Mouse (Mus musculus) layer of hippocampus, postnatal 10 days (tissue): ENCODE measurements around the gene Crhr2. TPM values are rescaled to one million over a fixed set of nuclear protein-coding genes. Genes with fewer than 3 reads are reported as not detected.

Experiments used
- DNase-seq, 2 experiments: peaks; one replicate each; pipeline ENCODE4 v3.0.0; 2021; ENCODE audit warnings: low spot score in 2 of 2
- total RNA-seq, 2 experiments: library from RNA; stranded (reverse); gene quantifications; 2 replicates each; pipeline ENCODE4 v1.2.3; 2021

The Crhr2 gene
- total RNA-seq, 2 experiments from 2014 or later, result 2.3 to 3.2 TPM

DNA sequence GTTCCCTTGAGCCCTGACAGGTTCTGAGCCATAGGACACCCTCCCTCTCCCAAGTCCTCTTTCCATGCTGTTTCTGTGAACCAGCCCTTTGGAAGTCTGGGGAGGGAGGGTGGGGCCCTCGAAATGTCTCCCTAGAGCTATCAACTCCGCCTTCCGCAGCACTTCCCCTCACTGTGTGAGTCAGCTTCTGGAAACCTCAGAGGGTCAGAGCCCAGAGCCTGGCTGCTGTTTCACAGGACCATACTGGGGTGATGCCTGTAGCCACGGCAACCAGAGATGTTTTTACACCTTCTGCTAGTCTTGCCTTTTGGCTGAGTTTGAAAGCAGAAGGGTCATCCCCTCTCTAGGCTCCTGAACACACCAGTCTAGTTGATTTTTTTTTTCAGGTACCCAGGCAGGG is 9.8 kb downstream of the Crhr2 start:
- no peak for DNase-seq

DNA sequence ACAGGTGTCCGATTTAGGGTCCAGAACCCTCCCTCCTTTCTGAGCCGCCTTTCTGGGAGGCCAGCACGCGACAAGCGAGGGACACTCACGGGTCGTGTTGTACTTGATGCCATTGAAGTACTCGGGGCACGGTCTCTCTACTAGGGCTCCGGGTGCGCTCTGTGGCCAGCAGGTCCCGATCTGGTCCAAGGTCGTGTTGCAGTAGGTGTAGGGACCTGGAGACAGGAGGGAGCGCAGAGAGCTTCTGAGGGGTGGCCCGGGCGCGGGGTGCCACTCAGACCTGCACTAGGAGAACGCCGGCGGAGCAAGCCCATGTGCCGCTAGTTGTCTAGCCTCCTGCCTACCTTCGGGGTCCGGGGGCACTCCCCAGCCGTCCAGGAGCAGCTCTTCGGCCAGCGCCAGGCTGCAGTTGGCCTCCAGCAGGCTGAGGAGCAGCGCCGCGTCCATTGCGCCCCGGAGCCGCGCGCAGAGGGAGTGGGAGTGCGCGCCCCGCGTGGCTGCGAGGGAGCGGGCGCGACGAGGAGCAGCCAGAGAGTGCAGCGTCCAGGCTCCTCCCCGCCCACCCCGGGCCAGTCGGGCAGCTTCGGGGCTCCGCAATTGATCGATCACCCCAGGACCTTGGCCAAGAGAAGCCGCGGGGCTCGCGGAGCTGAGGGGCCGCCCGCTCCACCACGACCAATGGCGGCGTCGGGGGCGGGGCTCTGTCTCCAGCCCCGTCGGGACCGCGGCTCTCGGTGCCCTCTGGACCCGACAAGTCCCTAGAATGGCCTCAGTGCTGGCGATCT is 15.3 kb downstream of the Crhr2 start:
- peak; percentile 23 to 34 for DNase-seq

DNA sequence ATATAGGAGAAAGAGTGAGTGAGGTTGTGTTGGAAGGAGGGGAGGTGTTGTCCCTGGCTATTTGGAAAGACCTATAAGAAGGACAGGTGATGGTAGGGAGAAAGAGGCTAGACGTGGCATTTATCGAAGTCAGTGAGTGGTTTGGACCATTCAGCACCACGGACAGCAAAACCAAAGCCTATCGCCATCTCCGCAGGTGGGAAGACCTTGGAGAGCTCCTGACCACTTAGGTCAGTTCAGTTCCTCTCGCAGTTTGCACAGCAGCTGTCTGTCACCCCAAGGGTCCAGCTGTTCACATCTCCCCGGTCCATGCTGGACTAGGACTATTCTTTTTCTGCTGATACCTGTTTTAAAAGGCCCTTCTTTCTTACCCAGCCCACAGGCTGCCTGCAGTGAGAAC is 24.5 kb downstream of the Crhr2 start:
- DNase-seq, result no peak

DNA sequence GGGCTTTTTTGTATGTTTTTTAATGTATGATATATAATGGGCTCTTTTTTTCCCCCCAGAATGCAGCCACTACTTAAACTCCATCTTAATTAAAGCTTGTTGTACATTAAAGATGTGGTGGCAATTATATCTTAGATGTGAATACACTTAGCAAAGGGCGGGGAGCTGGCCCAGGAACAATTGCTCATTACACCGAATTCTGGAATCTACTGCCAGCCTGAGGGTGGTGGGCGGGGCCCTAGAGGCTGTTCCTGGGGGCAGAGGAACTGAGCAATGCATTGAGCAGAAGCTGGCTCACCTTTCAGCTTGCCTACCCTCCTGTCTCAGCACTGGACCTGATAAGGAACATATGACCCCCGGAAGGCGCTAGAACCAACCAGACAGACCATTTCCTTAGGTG is 34.2 kb downstream of the Crhr2 start:
- DNase-seq, result no peak

DNA sequence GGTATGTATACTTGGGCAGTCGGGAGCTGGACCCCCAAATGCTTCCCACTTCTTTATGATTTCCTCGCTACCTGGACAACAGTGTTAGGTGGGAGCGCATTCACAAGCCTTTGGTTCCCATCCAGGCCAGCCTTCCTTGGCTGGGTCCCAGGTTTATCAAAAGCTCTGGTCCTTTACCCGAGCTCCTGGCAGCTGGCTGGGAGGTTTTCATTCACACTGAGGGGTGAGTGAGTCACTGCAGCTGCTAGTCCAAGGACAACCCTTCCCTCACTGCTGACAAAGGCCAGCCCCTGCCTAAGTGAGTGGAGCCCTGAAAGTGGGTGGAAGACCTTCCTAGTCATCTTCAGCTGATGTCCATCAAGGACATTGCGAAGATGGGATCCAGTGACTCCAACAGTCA is 34.8 kb downstream of the Crhr2 start:
- peak in 1 of 2 experiments; percentile 33 for DNase-seq

DNA sequence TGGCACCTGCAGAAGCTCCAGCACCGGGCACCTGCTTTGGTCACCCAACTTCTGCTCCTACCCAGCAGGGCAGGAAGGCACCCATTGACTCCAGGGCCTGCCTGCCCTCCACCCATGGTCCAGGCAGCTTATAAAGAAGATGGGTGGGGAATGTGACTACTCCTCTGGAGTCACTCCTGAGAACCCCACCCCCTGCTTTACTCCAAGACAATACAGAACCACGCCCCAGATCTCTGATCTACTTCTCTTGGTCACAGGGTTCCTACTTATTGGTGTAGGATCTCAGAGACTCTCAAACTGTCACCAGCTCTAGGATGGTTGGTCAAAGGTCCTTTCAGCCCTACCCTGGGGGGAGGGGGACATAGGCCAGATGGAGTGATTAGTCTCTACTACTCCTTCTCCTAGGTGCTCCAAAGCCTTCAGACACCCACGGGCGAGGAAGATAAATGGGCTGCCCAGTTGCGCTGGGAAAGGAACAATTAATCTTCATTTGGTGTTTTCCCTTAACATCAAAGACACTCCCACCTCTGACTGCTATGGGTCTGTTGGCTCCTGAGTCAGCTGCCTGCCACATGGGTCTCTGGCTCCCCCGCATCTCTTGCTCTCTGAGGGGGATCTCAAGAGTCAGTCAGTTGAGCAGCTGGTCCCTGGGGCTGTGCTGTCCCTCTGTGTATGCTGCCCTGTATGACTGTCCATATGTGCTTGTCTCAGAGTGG is 39.2 kb downstream of the Crhr2 start:
- DNase-seq, result no peak

DNA sequence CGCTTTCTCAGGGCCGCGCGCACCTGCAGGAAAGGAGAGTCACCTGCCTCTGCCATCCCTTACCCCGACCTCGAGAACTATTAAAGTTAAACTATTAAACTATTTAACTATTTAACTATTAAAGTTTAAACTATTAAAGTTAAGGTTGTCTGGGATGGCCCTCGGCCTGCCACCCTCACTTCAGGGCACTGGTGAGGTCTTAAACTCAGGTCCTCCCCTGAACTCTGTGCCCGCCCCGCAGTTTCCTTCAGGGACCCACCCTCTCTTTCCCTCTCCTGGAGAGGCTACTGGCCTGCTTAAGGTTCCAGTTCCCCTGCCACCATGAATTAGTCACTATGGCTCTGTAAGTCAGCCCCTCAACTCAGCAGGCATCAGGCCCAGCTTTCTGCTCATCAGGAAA is 41.4 kb downstream of the Crhr2 start:
- no peak for DNase-seq

DNA sequence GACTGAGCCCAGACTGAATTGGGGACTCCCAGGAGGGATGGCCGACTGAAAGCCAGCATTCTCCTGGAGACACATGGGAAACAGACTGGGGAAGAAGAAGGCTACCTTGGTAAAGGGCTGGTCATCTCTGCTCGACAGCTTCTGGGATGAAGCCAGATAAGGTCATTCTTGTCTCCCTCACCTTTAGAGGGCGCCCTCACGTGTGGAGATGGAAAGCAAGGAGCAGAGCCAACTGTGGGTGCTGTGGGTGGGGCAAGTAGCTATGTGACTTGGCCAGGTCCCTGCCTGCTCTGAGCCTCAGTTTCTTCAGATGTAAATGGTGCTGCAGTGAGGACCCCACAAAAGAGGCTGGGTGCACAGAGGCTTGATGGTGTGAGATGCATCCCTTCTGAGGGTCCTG is 42.2 kb downstream of the Crhr2 start:
- DNase-seq, result no peak

DNA sequence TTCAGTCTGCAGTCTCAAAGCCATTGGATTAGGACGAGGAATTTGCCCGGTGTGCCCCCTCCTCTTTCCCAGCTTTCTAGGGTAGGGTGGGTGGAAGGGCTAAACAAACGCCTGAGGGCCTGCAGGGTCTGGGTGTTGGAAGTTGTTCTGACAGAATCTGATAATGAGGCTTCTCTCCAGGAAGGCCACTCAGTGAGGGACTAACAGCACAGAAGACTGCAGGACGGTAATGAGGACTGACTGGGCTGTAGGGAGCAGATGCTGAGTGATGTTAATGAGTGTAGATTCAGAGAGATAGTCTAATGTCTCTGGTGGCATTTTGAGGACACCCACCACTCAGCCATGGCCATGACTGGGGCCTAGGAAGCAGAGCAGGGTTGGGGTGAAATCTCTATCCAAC is 45.5 kb downstream of the Crhr2 start:
- no peak for DNase-seq

DNA sequence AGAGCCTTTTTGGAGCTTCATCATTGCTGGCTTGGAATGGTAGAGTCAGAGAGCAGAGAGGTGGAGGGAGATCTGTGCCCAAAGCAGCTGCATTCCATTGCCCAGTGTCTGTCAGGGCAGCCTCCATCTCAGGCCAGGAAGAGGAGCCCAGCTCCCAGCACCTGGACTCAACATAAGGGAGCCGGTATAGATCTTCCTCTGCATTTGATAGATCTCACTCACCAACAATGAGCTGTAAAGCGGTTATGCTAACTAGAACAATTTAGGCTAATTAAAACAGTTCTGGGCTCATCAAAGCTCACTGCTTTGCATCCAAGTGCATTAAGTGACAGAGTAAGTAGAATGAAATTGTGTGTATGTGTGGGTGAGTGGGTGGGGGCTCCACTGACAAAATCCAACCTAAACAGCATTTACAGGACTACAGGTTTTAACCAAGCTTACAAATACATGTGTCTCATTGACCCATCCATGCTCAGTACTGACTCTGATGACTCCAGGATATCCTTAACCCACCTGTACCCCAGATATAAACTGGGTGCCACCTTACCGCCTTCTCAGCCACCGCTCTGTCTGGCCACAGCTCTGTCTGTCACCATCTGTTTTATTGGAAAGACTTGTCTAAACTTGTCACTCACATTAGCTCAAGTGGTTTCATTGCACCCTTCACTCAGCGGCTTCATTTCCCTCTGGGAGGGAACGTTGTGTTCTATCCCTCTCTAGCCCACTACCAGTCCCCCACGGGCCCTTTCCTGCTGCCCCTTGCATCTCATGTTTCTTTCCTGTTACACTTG is 50.4 kb downstream of the Crhr2 start:
- no peak for DNase-seq

DNA sequence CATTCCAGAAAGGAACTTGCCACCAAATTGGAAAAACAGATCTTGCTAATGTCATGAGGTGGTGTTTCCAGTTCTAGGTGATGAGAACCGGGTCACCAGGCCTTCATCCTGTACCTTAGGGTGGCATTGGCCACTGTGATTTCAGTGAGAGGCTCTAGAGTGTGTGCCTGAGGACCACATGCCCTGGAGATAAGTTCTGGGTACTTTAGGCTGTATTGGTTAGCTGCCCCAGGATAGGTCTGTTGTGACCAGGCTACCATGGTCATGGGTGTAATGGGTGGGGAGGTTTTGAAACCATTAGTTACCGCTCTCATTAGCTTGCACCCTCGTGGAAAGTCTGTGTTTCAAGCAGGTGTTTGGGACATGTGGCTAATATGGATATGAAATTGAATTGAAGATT is 51.4 kb downstream of the Crhr2 start:
- DNase-seq, result no peak

DNA sequence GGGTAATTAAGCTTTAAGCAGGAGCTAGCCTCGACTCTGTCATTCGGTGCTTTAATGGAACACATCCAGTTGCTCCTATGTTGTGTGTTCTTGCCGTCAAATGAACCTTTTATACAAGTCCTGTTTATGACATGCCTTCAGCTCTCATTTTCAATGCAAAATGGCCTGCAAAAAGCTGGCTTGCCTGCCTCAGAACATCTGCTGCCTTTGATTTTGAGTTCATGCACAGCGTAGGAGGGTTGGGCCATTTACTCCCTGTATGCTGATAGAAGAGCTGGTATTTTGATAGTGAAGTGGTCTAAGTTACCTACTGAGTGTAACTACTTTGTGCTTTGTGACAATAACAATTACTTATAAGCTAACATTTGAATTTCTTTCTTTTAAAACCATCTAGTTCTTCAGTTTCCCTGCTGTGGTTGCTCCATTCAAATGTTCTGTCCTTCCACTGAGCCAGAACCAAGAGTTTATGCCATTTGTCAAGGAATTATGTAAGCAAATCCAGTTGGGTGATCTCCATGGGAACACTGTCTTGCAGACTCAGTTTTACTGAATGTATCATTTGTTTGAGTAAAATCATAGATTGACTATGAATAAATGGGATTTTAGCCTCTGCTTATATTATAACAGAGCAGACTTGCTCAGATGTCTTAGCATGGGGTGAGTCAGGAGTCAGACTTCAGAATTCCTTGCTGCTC is 56.1 kb downstream of the Crhr2 start:
- DNase-seq, result no peak

DNA sequence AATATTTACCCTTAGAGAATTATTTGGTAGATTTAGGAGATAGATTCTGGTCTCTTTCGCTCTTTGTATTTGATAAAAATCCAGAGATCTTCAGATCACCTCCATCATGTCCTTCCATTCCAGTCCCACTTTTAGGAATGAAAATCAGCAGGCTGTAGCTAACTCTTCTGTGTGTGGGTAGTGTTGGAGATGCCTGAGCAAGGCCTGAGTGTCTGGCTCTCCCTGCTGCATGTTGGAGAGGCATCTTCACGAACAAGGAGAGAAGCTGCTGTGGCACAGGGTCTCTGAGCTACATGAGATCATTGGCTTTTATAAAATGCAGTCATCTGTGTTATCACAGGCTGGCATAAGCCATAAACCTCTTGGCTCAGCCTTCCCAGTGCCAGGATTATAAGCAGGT is 66.9 kb downstream of the Crhr2 start:
- DNase-seq, result no peak

DNA sequence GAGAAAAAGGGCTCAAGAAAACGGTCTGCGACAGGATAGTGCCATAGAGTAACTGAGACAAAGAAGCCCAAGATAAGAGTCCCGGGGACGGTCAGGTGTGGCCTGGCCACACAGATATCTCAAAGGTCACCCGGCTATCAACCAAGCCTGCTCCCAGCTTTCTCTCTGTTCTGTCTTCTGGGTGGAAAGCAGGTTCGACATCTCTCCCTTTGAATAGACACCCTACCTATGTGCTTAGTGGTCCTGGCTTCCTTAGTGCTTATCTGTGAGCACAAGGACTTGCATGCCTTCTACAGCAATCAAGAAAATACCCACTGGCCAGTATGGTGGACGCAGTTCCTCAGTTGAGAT is 68.4 kb downstream of the Crhr2 start:
- no peak for DNase-seq

DNA sequence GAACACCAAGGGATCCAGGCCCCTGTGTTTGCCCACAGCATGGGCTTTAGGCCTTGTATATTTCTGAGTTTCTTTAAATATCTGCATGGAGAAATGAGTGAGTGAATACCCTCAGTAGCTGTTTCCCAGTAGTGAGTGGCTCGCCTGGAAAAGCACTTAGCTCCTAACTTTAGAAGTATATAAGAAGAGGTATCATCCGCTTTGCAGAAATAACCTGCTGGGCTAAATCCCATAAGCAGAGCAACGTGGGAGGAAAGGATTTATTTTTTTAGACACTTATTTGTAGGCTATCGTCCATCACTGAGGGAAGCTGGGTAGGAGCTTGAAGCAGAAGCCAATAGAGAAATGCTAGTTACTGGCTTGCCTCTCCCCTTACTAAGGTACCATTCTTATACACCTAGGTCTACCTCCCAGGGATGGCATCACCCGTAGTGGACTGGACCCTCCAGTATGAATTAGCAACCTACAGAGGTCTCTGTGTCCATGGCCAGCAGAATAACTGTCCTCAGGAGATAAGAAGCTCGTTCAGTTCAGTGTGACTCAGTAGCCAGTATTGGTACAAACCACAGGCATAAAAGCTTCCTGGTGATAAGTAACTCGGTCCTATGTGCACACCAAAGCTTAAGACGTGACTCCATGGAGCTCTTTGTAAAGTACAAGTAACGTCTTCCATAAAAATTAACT is 68.9 kb downstream of the Crhr2 start:
- DNase-seq, result no peak

DNA sequence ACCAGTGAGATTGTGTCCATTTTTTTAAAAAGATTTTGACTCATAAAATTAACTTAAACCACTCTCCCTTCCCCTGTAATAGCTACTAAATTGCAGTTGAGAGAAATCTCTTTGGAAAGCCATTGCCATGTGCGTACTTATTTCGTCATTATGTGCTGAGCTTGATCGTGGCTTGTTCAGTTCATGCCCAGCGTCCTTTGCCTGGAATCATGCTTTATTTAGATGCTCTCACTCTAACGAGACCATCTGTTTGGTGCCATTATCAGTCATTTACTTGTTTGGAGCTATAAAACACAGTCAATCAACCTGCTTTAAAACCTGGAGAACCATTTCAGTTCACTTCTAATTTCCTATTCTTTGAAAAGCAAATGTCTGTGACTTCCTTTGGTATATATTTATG is 70.6 kb downstream of the Crhr2 start:
- no peak for DNase-seq

DNA sequence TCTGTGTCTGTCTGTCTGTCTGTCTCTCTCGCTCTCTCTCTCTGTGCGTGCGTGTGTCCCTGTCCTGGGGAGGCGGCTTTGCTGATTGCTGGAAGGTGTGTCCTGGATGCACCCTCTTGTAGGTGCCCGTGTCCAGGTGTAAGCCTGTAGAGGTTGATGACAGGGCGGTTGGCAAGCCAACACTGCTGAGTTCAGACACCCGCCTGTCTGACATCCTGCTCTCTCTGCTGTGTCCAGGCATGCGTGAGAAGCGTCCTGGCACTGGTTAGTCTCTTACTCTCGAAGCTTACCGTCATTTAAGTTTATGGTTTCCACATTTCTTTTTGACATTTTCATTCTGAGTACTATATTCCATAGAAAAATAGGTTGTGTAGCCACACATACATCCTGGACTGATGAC is 71.5 kb downstream of the Crhr2 start:
- DNase-seq, result no peak

DNA sequence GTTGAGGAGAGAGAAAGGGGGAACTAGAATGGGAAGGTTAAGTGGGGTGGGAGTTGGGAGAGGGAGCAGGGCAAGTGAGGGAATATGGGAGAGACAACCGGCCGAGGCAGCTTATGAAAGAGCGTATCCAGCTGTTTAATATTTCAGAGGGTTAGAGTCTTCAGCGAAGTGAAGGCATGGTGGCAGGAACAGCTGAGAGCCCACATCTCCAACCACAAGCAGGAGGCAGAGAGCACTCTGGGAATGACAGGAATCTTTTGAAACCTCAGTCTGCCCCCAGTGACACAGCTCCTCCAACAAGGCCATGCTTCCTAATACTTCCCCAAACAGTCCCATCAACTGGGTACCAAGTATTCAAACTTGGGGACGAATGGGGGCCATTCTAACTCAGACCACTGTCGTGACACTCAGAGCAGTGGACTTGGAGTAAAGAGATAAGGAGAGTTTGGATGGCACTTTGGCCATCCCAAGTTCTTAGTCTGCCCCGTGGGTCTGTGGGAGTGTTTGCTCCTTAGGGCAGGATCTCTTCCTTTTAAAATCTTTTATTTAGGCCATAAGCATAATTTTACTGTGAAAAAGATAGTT is 72.5 kb downstream of the Crhr2 start:
- no peak for DNase-seq

DNA sequence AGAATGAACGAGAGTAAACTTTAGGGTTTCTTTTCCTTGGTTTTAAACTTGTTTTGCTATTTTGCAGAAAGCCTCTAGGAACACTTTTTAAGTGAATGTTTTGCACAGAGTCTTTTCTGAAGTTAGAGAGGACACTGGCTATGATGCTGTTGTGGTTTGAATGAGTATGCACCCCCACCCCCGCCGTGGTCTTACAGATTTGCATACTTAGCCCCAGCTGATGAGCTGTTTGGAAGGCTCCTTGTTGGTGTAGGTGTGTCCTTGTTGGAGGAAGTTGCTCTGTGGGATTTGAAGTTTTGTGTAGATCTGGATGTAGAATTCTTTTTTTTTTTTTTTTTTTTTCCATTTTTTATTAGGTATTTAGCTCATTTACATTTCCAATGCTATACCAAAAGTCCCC is 75.4 kb downstream of the Crhr2 start:
- DNase-seq, result no peak

DNA sequence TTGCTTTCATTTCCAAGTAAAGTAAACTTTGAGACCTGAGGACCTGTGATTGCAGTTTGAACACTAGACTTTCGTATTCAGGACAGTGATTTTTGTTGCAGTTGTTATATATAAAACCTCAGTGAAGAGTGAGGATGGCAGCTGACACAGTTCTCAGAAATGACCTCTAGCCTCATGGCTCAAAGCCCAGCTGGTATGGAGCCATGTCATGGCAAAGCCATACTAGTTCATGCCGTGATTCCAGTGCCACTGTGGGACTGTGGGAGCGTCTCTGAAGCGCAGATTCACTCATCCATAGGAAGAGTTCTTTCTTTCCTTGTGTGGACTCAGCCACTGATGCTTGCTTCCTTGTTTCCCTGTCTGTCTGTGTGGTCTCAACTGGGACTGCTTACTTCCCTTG is 78.3 kb downstream of the Crhr2 start:
- DNase-seq, result no peak

DNA sequence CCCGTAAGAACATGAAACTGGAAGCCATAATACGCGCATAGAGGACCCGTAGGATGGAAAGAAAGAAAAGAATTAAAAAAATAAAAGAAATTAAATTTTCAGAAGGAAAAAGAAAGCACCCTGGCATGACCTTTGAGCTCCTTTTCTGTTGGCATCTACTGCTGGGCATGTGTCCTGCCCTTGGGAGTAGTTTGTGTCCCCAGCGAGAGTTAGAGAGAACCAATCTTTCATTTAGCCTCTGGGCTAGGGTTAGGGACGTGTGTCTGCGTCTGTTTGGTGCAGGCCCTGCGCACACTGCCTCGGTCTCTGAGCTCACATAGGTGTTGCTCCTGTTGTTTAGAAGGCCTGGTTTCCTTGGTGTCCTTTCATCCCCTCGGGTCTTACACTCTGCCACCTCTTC is 83.6 kb downstream of the Crhr2 start:
- no peak for DNase-seq
